Mouse (Mus musculus) adipocyte (in vitro differentiated cells): ENCODE measurements around the gene Myo16.

Source experiments
- DNase-seq: peaks from one replicate; pipeline ENCODE4 v3.0.0-alpha.2; 2016; ENCODE audit warnings: low spot score

The Myo16 gene

DNA sequence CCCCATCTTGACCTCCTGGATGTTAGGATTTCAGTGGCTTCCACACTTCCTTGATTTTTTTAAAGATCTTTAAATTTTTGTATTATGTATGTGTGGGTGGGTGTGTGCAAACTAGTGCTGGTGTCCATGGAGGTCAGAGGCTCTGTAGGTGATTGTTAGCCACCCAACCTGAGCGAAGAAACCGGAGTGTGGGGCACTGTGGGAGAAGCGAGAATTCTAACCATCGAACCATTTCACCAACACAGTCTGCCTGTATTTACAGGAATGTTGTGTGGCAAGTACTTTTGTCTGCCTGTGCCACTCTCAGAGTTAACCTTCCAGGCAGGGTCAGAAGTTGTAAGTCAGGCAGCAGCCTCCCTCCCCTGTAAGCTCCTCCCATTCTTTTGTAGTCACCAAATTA lies 22.3 kb downstream of the Myo16 start:
- DNase-seq, result no peak

DNA sequence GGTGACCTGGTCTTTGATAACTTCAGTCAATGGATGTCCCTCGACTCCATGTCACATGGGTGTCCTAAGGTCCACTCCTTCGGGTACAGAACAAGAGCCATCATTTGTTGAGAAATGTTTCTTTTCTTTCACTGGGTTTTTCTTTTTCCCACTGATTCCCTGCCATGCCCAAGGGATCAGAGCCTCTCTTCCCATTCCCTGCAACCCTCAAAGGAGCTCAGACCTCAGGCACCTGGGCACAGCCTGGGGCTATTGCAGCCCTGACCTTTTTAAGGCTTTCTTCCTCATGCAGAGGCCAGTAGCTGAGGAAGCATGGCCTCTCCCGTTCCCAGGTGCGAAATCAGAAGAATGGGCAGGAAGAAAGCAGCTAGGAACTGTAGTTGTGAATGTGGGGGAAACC lies 23.4 kb downstream of the Myo16 start:
- no peak for DNase-seq

DNA sequence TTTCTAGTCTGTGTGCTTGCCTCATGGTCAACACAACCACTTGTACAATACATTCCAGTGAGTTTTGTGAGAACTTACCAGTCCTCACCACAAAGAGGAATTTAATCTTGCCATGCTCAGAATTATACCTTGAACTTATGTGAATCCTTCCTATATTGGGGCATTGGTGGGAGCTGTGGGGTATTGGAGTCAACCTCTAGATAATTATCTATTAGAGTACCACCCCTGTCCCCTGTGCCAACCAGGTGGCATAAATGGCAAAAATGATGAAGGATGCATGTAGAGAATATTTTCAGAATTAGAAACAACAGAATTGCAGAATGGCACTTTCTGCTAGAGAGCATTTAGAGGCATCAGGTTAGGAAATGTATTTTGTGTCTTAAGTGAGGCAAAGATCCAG lies 25.3 kb downstream of the Myo16 start:
- no peak for DNase-seq

DNA sequence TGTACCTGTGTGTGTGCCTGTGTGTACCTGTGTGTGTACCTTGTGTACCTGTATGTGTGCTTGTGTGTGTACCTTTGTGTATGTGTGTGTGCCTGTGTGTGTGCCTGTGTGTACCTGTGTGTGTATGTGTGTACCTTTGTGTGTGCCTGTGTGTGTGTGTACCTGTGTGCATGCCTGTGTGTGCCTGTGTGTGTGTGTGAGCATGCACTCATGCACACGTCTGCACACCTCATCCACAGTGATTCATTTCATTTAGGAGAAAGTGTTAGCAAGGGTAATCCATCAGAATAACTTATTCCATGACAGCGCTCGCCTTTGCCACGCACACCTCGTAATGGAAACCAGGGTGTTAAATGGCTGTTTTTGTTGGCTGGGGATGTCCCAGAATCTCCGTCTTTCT lies 36.9 kb downstream of the Myo16 start:
- DNase-seq, result no peak

GRCm38 (mm10) chr8:10198164-10198563 lies 44.5 kb downstream of the Myo16 start:
- no peak for DNase-seq

GRCm38 (mm10) chr8:10199301-10199700 lies 45.6 kb downstream of the Myo16 start:
- DNase-seq, result no peak

GRCm38 (mm10) chr8:10200042-10200441 lies 46.3 kb downstream of the Myo16 start:
- DNase-seq, result no peak

- no peak for DNase-seq
Measured at GRCm38 (mm10) chr8:10215023-10215422, 61.3 kb downstream of the Myo16 start.

DNA sequence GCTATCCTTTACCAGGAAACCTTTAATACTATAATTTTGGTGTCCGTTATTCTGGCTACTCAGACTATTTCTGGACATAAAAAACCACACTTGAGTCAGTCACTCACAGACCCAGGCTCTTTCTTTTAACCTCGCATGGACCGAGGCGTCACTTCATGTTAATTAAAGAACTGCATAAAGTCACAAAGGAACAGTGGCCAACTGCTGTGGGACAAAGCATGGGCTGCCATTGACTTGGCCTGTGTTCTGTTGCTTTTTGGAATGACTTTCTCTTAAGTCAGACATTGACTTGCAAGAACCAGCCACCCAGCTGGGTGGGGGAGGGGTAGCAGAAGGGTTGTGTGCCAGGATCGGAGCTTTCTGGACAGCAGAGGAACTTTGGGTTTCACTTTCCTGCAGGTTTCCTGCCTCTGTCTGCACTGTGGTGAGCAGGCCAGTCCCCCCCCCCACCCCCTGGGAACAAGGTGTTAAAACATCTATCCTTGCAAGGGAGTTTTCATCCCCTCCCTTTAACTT lies 66.1 kb downstream of the Myo16 start:
- DNase-seq, result no peak

DNA sequence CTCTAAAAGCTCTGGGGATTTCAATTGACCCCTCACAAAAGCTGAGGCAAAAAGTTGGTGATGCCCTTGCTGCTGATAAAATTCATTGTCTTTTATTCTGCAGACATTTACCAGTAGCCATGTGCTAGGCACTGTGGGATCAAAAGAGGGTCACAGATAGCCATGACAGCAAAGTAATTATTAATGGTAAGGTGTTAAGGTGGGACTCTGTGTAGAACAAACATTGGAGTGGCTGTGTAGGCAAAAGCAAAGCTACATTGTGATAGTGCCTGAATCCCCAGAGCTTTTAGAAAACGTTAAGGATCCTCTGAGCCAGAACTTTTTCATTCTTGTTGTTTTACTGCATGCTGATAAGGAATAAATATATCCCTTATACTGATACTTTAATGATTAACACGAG lies 69.1 kb downstream of the Myo16 start:
- no peak for DNase-seq

GRCm38 (mm10) chr8:10223528-10224194 lies 70.0 kb downstream of the Myo16 start:
- no peak for DNase-seq

GRCm38 (mm10) chr8:10224305-10224971 lies 70.7 kb downstream of the Myo16 start:
- DNase-seq, result no peak

- DNase-seq, result no peak
Measured at GRCm38 (mm10) chr8:10225018-10225417, 71.3 kb downstream of the Myo16 start.

- peak; percentile 39 for DNase-seq
Measured at GRCm38 (mm10) chr8:10230746-10231369, 77.1 kb downstream of the Myo16 start.

GRCm38 (mm10) chr8:10234516-10234915 lies 80.8 kb downstream of the Myo16 start:
- DNase-seq, result no peak

DNA sequence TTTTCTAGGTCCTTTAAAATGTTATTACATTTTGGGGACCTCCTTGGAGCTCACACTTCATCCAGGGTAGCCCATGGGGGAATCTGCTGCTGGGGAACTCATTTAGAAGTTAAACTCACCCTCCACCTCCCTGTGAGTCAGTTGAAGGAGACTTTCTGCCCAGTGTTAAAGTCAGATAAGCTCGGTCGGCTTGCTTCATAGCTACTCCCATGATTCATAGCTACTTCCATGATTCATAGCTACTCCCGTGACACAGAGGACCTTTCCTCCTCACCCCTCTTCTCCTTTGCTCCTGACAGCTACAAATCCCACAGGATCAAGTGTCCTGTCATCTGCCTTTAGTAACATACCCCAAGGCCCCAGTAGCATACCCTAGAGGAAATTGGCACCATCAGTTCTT lies 89.6 kb downstream of the Myo16 start:
- DNase-seq, result no peak

DNA sequence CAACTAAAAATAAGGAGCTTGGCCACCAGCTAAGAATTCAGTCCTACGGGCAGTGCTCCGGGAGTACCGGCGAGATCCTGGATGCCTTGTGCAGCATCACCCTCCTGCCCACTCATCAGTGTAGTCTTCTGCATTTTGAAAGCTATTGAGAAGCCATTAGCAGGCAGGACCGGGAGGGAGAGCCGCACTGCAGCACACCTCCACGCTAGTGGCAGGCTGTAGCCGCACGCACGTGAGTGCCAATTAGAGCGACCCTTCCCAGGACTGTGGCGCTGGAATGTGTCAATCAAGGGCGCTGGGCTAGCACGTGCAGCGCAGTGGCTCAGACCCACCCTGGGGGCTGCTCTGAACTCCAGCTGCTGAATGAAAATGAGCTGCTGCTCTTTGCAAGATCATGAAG lies 95.4 kb downstream of the Myo16 start:
- DNase-seq, result no peak

DNA sequence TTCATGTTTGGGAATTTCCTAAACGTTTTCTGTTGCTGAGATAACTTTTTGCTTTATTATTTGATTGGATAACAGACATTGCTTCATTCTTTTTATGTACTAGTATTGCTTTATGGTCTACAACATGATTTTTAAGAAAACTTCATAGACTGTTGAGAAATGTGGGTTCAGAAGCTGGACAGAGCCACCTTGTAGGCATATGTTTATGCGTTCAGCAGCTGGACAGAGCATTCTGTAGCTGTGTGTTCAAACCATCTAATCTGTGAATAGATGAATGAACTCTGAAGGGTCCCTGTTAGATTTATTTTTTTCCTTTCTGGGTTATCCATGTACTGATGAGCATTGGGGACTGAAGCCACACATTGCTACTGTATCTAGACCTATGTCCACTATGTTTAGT lies 102.0 kb downstream of the Myo16 start:
- peak; percentile 21 for DNase-seq

DNA sequence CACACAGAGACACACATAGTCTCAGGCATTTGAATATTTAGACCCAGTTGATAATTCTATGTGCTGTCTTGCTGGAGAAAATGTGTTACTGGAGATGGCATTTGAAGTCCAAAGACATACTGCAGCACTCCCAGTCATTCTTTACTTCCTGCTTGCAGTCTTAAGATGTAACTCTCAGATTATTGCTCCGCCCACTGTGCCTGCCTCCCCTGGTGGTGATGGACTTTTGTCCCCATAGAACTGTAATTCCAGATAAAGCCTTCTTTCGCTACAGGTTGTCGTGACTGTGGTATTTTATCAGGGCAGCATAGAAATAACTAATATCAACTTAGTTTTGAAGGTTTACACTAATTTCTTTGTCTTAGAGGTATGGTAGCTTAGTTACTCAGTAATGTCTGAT lies 102.9 kb downstream of the Myo16 start:
- DNase-seq, result no peak

GRCm38 (mm10) chr8:10270094-10270493 lies 116.4 kb downstream of the Myo16 start:
- no peak for DNase-seq

DNA sequence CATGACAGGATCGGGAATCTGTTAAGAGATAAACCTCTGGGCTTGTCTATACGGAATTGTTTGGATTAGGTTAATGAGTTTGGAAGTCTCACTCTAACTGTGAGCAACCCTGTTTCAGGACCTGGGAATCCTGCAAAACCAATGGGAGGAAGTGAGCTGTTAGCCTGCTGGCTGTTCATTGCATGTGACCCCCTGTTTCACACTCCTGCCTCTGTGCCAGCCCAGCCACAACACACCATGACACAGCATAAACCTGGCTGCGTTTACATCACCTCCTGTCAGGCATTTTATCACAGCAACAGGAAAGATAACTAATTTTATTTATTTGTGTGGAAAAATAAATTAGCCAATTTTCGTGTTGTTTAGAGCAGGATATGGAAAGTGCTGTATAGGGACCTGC lies 138.9 kb downstream of the Myo16 start:
- no peak for DNase-seq

GRCm38 (mm10) chr8:10300797-10301196 lies 147.1 kb downstream of the Myo16 start:
- peak; percentile 19 for DNase-seq

GRCm38 (mm10) chr8:10303061-10303460 lies 149.3 kb downstream of the Myo16 start:
- DNase-seq, result no peak
